14 mouse cellular contexts compared by ENCODE assay signal in the genomic region with DNA sequence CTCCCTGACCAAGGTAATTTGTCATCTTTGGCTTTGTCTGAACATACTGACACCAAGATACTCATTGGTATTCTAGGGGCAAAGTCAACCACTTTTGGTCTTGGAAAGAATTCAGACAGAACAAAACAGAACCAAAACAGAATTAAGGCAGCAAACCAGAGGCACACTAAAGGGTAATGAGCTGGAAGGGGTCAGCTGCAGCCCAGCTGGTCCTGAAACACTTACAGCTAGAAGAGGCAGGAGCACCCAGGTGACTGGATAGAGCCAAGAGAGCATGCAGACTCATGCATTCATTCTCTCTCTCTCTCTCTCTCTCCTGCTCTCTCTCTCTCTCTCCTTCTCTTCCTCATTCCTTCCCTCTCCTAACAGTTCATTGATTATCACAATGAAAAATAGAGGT. TPM values are rescaled to one million over a fixed set of nuclear protein-coding genes. Genes with fewer than 3 reads are reported as not detected.
DNase-seq lines count a peak whose midpoint lies in the region; ATAC-seq and TF ChIP-seq lines count a peak whose summit lies in the region.
"Had no signal": no experiment of that assay in that cellular context is flagged by ENCODE, and none has a peak within 500 bp of the region (broad histone marks: within the 10 kb centered on the region; RNA-seq: fewer than 3 reads in every experiment).

No protein-coding gene starts in this region.

- peak overlapping the region; percentile 30; the same call in 1 of the 2 replicates for H3K27ac ChIP-seq in hindbrain, embryonic 11.5 days (ENCODE audit: low read depth, low read length)
- no peak overlapping the region; the same call in 1 of the 2 replicates for H3K27ac ChIP-seq in hindbrain, embryonic 10.5 days
- no peak overlapping the region for H3K27ac ChIP-seq in neural tube, embryonic 12.5 days
- H3K27ac ChIP-seq: embryonic facial prominence, embryonic 12.5 days; limb, embryonic 15.5 days had no signal

- H3K4me1 ChIP-seq in hindbrain, embryonic 11.5 days (replicated peaks; ENCODE audit: control insufficient read depth, insufficient read depth, low read length): no peaks in the 10 kb centered on the region
- H3K4me1 ChIP-seq in hindbrain, embryonic 10.5 days (replicated peaks): peaks cover 3% of the 10 kb centered on the region; the same call in 1 of the 2 replicates
- H3K4me1 ChIP-seq in neural tube, embryonic 12.5 days: peaks cover 3% of the 10 kb centered on the region; the same call in 1 of the 2 replicates
- H3K4me1 ChIP-seq: embryonic facial prominence, embryonic 12.5 days had no signal

- no peak overlapping the region for H3K4me2 ChIP-seq in hindbrain, embryonic 11.5 days (replicated peaks; ENCODE audit: low read depth, low read length)
- H3K4me2 ChIP-seq in neural tube, embryonic 12.5 days (replicated peaks): no peak overlapping the region
- H3K4me2 ChIP-seq: embryonic facial prominence, embryonic 12.5 days; limb, embryonic 15.5 days had no signal

- H3K36me3 ChIP-seq in hindbrain, embryonic 11.5 days (ENCODE audit: control insufficient read depth, insufficient read depth, low read length): no peaks in the 10 kb centered on the region
- no peaks in the 10 kb centered on the region for H3K36me3 ChIP-seq in hindbrain, embryonic 10.5 days
- H3K36me3 ChIP-seq in neural tube, embryonic 12.5 days: no peaks in the 10 kb centered on the region
- H3K36me3 ChIP-seq: embryonic facial prominence, embryonic 12.5 days had no signal

- H3K9me3 ChIP-seq in hindbrain, embryonic 11.5 days (ENCODE audit: control insufficient read depth, low read length): no peaks in the 10 kb centered on the region
- no peaks in the 10 kb centered on the region for H3K9me3 ChIP-seq in hindbrain, embryonic 10.5 days
- no peaks in the 10 kb centered on the region for H3K9me3 ChIP-seq in neural tube, embryonic 12.5 days
- H3K9me3 ChIP-seq: embryonic facial prominence, embryonic 12.5 days; limb, embryonic 15.5 days had no signal

- no peak for TF ChIP-seq POLR2A in brain, embryonic 14.5 days (IDR thresholded peaks at IDR 0.05; ENCODE audit: borderline replicate concordance, extremely low read depth, insufficient read depth, insufficient read length, poor library complexity, severe bottlenecking)

- H3K4me3 ChIP-seq in hindbrain, embryonic 11.5 days (ENCODE audit: low read depth, low read length): no peak overlapping the region
- H3K4me3 ChIP-seq in hindbrain, embryonic 10.5 days: no peak overlapping the region
- H3K4me3 ChIP-seq in neural tube, embryonic 12.5 days: no peak overlapping the region
- H3K4me3 ChIP-seq: embryonic facial prominence, embryonic 12.5 days; limb, embryonic 15.5 days had no signal

- ATAC-seq in hindbrain, embryonic 11.5 days (ENCODE audit: low FRiP score): no peak
- peak; percentile 70; the same call in 1 of the 2 replicates for ATAC-seq in neural tube, embryonic 12.5 days (ENCODE audit: low FRiP score, low read depth)

- H3K27me3 ChIP-seq in hindbrain, embryonic 11.5 days (ENCODE audit: control insufficient read depth, insufficient read depth, low read length): no peaks in the 10 kb centered on the region
- H3K27me3 ChIP-seq in hindbrain, embryonic 10.5 days (ENCODE audit: insufficient read depth, poor library complexity, severe bottlenecking): no peaks in the 10 kb centered on the region
- no peaks in the 10 kb centered on the region for H3K27me3 ChIP-seq in neural tube, embryonic 12.5 days (replicated peaks)
- H3K27me3 ChIP-seq: embryonic facial prominence, embryonic 12.5 days; limb, embryonic 15.5 days had no signal

- DNase-seq in hindbrain, embryonic 11.5 days (ENCODE audit: low spot score): peak; percentile 44
- no peak for DNase-seq in hindbrain, embryonic 10.5 days (ENCODE audit: low spot score)
- DNase-seq in 3T3-L1 (ENCODE audit: low read depth, low spot score): peak; percentile 14
- DNase-seq in brain, embryonic 14.5 days (ENCODE audit: low read depth): peak; percentile 52
- DNase-seq in adrenal gland, adult 18-20 months (ENCODE audit: low spot score in 2 of 2): no peak
- DNase-seq in layer of hippocampus, postnatal 25 days (ENCODE audit: extremely low spot score in 1 of 2, low spot score in 1 of 2): no peak
- DNase-seq: adrenal gland, postnatal 25 days; cerebellum, postnatal 36 days; lung, adult 2 months; lung, postnatal 4 days; right cerebral cortex, postnatal 25 days had no signal

- H3K9ac ChIP-seq in hindbrain, embryonic 11.5 days (ENCODE audit: low read depth, low read length): no peak overlapping the region
- no peak overlapping the region for H3K9ac ChIP-seq in neural tube, embryonic 12.5 days
- H3K9ac ChIP-seq: embryonic facial prominence, embryonic 12.5 days; limb, embryonic 15.5 days had no signal

- TF ChIP-seq CTCF in brain, embryonic 14.5 days (IDR thresholded peaks at IDR 0.05; ENCODE audit: borderline replicate concordance, extremely low read depth, insufficient read depth, insufficient read length): no peak

RNA-seq across cellular contexts. Expression of gene Ndrg3, which starts 15.1 kb away (rescaled TPM):
- 48.2 and 50.2 TPM in 2 replicates for polyA plus RNA-seq in hindbrain, embryonic 11.5 days (2014; fragmentation: Nextera tagmentation; extraction: Ambion mirVana)
- polyA plus RNA-seq in hindbrain, embryonic 10.5 days (2016; fragmentation: Nextera tagmentation; extraction: Ambion mirVana): 44.8 and 49.3 TPM in 2 replicates
- 123 and 144 TPM in 2 replicates for polyA plus RNA-seq in brain, embryonic 14.5 days (2012; rRNA removed)
- 61.8 and 63.4 TPM in 2 replicates for polyA plus RNA-seq in neural tube, embryonic 12.5 days (2016; fragmentation: Nextera tagmentation; extraction: Ambion mirVana)
- total RNA-seq in adrenal gland, adult 18-20 months (2021): 10 to 100 TPM; 61.0 to 87.7 TPM
- total RNA-seq in layer of hippocampus, postnatal 25 days (2021): 100 to 1,000 TPM; 449 TPM

RNA-seq across cellular contexts. Expression of gene Dsn1, which starts 30.2 kb away (rescaled TPM):
- 42.1 and 44.7 TPM in 2 replicates for polyA plus RNA-seq in hindbrain, embryonic 11.5 days (2014; fragmentation: Nextera tagmentation; extraction: Ambion mirVana)
- polyA plus RNA-seq in hindbrain, embryonic 10.5 days (2016; fragmentation: Nextera tagmentation; extraction: Ambion mirVana): 44.1 and 51.2 TPM in 2 replicates
- polyA plus RNA-seq in brain, embryonic 14.5 days (2012; rRNA removed): 12.6 and 17.3 TPM in 2 replicates
- polyA plus RNA-seq in neural tube, embryonic 12.5 days (2016; fragmentation: Nextera tagmentation; extraction: Ambion mirVana): 29.1 and 30.3 TPM in 2 replicates
- 1 to 10 TPM; 2.8 to 3.8 TPM for total RNA-seq in adrenal gland, adult 18-20 months (2021)
- total RNA-seq in layer of hippocampus, postnatal 25 days (2021): 1 to 10 TPM; 4.0 to 7.2 TPM

Comparison
In these comparisons a context has a peak if more than half of its experiments do, and no peak if none do; other contexts are left out.
1. DNase-seq: peak in hindbrain, embryonic 11.5 days (single experiment), 3T3-L1 (single experiment) and brain, embryonic 14.5 days (single experiment); none in hindbrain, embryonic 10.5 days (single experiment), adrenal gland, adult 18-20 months (0 of 2) and layer of hippocampus, postnatal 25 days (0 of 2).